Mouse (Mus musculus) forebrain, postnatal 0 days (tissue): ENCODE measurements around the gene Nrg3. TPM values are rescaled to one million over a fixed set of nuclear protein-coding genes. Genes with fewer than 3 reads are reported as not detected.
"Not testable (repeated sequence)": the region's sequence is repeated elsewhere in the genome, so short reads cannot be mapped to it uniquely, and the experiment has no call there.

Experiments used
- ATAC-seq: fragments of 200-750 bp; cut with Nextera tagmentation; 2 replicates; pipeline ENCODE4 v1.8.0; 2017; ENCODE audit warnings: mild to moderate bottlenecking, moderate library complexity
- DNase-seq: peaks from one replicate; pipeline ENCODE4 v3.0.0-alpha.2; 2015
- H3K27ac ChIP-seq: fragments of 300-500 bp; sonication (generic); 2 replicates; pipeline ENCODE4 v1.5.1; 2014; ENCODE audit warnings: low read depth, mild to moderate bottlenecking, antibody characterized with exemption, low read length, moderate library complexity, mixed read lengths
- H3K27me3 ChIP-seq: fragments of 300-500 bp; sonication (generic); 2 replicates; pipeline ENCODE4 v1.6.1; 2014; ENCODE audit warnings: mild to moderate bottlenecking, low read length, mixed read lengths; ENCODE audit not compliant: insufficient read depth
- H3K36me3 ChIP-seq: fragments of 300-500 bp; sonication (generic); 2 replicates; pipeline ENCODE4 v1.6.1; 2014; ENCODE audit warnings: mild to moderate bottlenecking, moderate library complexity; ENCODE audit not compliant: insufficient read depth
- H3K4me1 ChIP-seq: fragments of 300-500 bp; sonication (generic); 2 replicates; pipeline ENCODE4 v1.6.1; 2014; ENCODE audit warnings: antibody characterized with exemption; ENCODE audit not compliant: insufficient read depth
- H3K4me2 ChIP-seq: fragments of 300-500 bp; sonication (generic); 2 replicates; pipeline ENCODE4 v1.6.1; 2014; ENCODE audit warnings: low read depth, mild to moderate bottlenecking, moderate library complexity
- H3K4me3 ChIP-seq: fragments of 300-500 bp; sonication (generic); 2 replicates; pipeline ENCODE4 v1.5.1; 2014; ENCODE audit warnings: low read depth, low read length, mixed read lengths
- H3K9ac ChIP-seq: fragments of 300-500 bp; sonication (generic); 2 replicates; pipeline ENCODE4 v1.6.1; 2014; ENCODE audit warnings: mild to moderate bottlenecking
- H3K9me3 ChIP-seq: fragments of 300-500 bp; sonication (generic); 2 replicates; pipeline ENCODE4 v1.6.1; 2016; ENCODE audit warnings: low read length
- CTCF ChIP-seq: sonication (generic); IDR thresholded peaks from 2 replicates; pipeline ENCODE4 v1.5.1; 2016; ENCODE audit warnings: antibody characterized with exemption, control low read depth, low read depth
- WGBS: fragments of 180-500 bp; shearing (Covaris S2); extraction: QIAGEN DNeasy Blood & Tissue Kit; methylation state at CpG from one replicate; pipeline ENCODE4 v1.1.7; 2014; 5-methylcytosine and 5-hydroxymethylcytosine counted together
- polyA plus RNA-seq: library from polyadenylated mRNA; unstranded; fragments of >200 nt; fragmentation: Nextera tagmentation; extraction: Ambion mirVana; gene quantifications from 2 replicates; pipeline ENCODE4 v1.2.1, GENCODE M21; 2015
- total RNA-seq: library from RNA; depleted of rRNA; stranded (reverse); fragments of >200 nt; gene quantifications from 2 replicates; pipeline ENCODE4 v1.2.3, GENCODE M21; 2014

Nrg3 gene
- total and polyA plus RNA-seq, 2 experiments from 2014 or later, result 8.1 to 33.1 TPM

DNA sequence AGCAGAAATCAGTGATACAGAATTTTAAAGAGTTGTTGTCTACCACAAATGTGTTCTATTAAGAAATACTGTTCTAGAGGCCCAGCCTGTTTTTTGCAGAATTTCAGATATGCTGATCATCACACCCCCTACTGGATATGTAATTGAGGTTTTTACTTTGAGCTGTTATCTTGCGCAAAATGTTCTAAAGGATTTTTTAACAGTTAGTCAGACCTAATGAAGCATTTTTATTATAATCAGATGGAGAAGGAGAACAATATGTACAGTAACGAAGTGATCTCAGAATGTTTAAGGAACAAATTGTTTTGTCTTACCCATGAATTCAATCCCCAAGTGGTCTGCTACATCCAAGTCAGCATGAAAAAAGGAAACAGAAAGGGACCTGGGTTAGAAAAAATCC is 963.9 kb downstream of the Nrg3 start:
- H3K4me1 ChIP-seq, result no peaks in the 10 kb centered on the region
- DNase-seq, result no peak
- no peak for TF ChIP-seq CTCF
- no peak for ATAC-seq
- no peak overlapping the region for H3K4me3 ChIP-seq
- no peaks in the 10 kb centered on the region for H3K9me3 ChIP-seq
- H3K4me2 ChIP-seq, result no peak overlapping the region
- WGBS, result 67% methylated on average over 2 of the region's 2 CpGs
- H3K36me3 ChIP-seq, result no peaks in the 10 kb centered on the region
- H3K27me3 ChIP-seq, result no peaks in the 10 kb centered on the region
- H3K27ac ChIP-seq, result no peak overlapping the region
- H3K9ac ChIP-seq, result no peak overlapping the region

- Histone ChIP-seq H3K9me3 (no peaks in the 10 kb centered on the region), H3K4me2 (no peak overlapping the region), H3K9ac (no peak overlapping the region), H3K4me3 (no peak overlapping the region), H3K27ac (no peak overlapping the region), H3K4me1 (no peaks in the 10 kb centered on the region), H3K27me3 (no peaks in the 10 kb centered on the region), H3K36me3 (no peaks in the 10 kb centered on the region)
- 67% methylated on average over 1 of the region's 1 CpGs for WGBS
- no peak for TF ChIP-seq CTCF
- ATAC-seq (no peak), DNase-seq (no peak)
Observed at GRCm38 (mm10) chr14:38494970-38495369, 977.9 kb downstream of the Nrg3 start.

DNA sequence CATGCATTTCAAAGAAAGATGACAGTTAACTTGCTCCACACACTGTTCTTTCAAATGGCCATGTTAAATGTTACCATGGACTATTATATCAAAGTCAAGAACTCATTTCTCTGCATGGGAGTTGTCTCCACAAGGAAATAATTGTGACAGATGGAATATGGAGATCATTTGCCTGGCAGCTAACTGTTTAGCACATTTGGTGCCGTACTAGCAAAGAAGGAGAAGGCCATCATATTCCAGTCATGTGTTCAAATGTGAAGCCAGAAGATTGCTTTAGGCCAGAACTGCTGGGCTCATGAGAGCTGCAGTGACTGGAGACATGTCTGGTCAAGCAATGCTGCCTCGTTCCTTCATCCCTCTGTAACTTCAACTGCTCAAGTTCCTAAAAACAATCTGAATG is 1025.8 kb downstream of the Nrg3 start:
- H3K4me1 ChIP-seq, result no peaks in the 10 kb centered on the region
- no peak overlapping the region for H3K4me2 ChIP-seq
- H3K9ac ChIP-seq, result no peak overlapping the region
- no peak for DNase-seq
- ATAC-seq, result no peak
- no peak overlapping the region for H3K27ac ChIP-seq
- WGBS, result 76% methylated on average over 2 of the region's 2 CpGs
- H3K4me3 ChIP-seq, result no peak overlapping the region
- H3K27me3 ChIP-seq, result no peaks in the 10 kb centered on the region
- no peaks in the 10 kb centered on the region for H3K36me3 ChIP-seq
- no peak for TF ChIP-seq CTCF
- no peaks in the 10 kb centered on the region for H3K9me3 ChIP-seq

GRCm38 (mm10) chr14:38444788-38445187 is 1028.1 kb downstream of the Nrg3 start:
- Histone ChIP-seq H3K4me2 (no peak overlapping the region), H3K4me3 (no peak overlapping the region), H3K9ac (no peak overlapping the region), H3K27me3 (no peaks in the 10 kb centered on the region), H3K27ac (no peak overlapping the region), H3K36me3 (no peaks in the 10 kb centered on the region), H3K4me1 (no peaks in the 10 kb centered on the region), H3K9me3 (no peaks in the 10 kb centered on the region)
- TF ChIP-seq CTCF, result no peak
- no peak for DNase-seq
- WGBS, result 85% methylated on average over 2 of the region's 2 CpGs
- ATAC-seq, result no peak

- no peak overlapping the region for H3K4me3 ChIP-seq
- no peak overlapping the region for H3K4me2 ChIP-seq
- H3K4me1 ChIP-seq, result no peaks in the 10 kb centered on the region
- H3K9me3 ChIP-seq, result no peaks in the 10 kb centered on the region
- no peaks in the 10 kb centered on the region for H3K27me3 ChIP-seq
- no peaks in the 10 kb centered on the region for H3K36me3 ChIP-seq
- no peak overlapping the region for H3K27ac ChIP-seq
- 72% methylated on average over 6 of the region's 6 CpGs for WGBS
- DNase-seq, result no peak
- TF ChIP-seq CTCF, result no peak
- no peak overlapping the region for H3K9ac ChIP-seq
- ATAC-seq, result no peak
Observed at GRCm38 (mm10) chr14:38433793-38434589, 1038.9 kb downstream of the Nrg3 start.

DNA sequence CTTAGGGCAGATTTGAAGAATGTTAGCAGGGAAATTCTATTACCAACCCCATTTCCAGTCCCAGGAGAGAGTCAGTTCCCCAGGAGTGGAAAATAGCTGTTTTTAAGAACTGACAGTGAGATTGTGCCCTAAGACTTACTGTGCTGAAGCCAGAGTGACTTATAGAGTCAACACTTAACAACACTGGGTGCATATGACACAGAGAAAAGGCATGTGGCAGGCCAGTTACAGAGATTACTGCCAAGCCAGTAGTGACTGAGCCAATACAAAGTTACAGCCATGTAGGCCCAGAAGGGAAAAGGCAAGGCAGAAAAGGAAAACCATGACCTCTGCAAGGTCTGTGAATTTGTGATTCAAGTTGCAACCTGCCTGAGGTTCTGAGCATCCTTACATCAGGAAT is 1098.2 kb downstream of the Nrg3 start:
- H3K4me2 ChIP-seq, result no peak overlapping the region
- ATAC-seq (peak; percentile 36; the same call in 1 of the 2 replicates), DNase-seq (no peak)
- H3K9me3 ChIP-seq, result no peaks in the 10 kb centered on the region
- H3K9ac ChIP-seq, result no peak overlapping the region
- H3K36me3 ChIP-seq, result no peaks in the 10 kb centered on the region
- H3K4me3 ChIP-seq, result no peak overlapping the region
- TF ChIP-seq CTCF, result no peak
- no peak overlapping the region for H3K27ac ChIP-seq
- no peaks in the 10 kb centered on the region for H3K4me1 ChIP-seq
- no peaks in the 10 kb centered on the region for H3K27me3 ChIP-seq

DNA sequence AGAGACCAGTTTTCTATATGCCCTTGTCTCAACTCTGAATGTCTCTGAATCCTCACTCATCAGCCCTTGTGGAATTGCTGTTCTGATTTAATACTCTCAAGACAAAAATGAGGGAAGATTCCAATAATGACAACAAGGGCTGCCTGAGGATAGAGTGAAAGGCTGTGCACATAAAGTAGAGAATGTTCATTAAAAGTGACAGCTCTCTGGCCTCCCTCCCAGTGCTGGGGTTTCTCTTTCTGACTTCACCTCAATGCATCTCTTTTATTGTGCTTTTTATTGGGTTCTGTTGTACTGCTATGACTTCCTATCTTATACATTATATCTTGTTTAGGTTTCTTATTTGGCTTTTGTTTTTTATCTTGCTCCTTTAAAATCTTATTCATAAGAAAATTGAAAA is 1131.9 kb downstream of the Nrg3 start:
- Histone ChIP-seq H3K36me3 (no peaks in the 10 kb centered on the region), H3K4me3 (no peak overlapping the region), H3K4me2 (no peak overlapping the region), H3K27ac (no peak overlapping the region), H3K4me1 (no peaks in the 10 kb centered on the region), H3K27me3 (no peaks in the 10 kb centered on the region), H3K9me3 (no peaks in the 10 kb centered on the region), H3K9ac (no peak overlapping the region)
- no peak for TF ChIP-seq CTCF
- DNase-seq (no peak), ATAC-seq (no peak)

GRCm38 (mm10) chr14:38322841-38323240 is 1150.0 kb downstream of the Nrg3 start:
- H3K9me3 ChIP-seq, H3K4me3 ChIP-seq, H3K27me3 ChIP-seq, ATAC-seq, DNase-seq, H3K4me1 ChIP-seq, H3K4me2 ChIP-seq, H3K9ac ChIP-seq, H3K36me3 ChIP-seq, H3K27ac ChIP-seq: not testable (repeated sequence)
- 87% methylated on average over 1 of the region's 1 CpGs for WGBS
